Mouse (Mus musculus) spleen, postnatal 14 days (tissue): ENCODE results near the gene Rab39b.

ENCODE experiments used
- DNase-seq, 2 experiments: peaks; one replicate each; pipeline ENCODE4 v3.0.0; 2021 to 2022; ENCODE audit warnings: low spot score in 2 of 2

The Rab39b gene

GRCm38 (mm10) chrX:75577582-75578324 lies at the start of gene Rab39b:
Gene Rab39b, minus strand, starts transcription at chrX:75578231.
- DNase-seq: no peak

GRCm38 (mm10) chrX:75578539-75578938 lies 508 bp upstream of the Rab39b start:
- no peak for DNase-seq
